Mouse (Mus musculus) midbrain, embryonic 14.5 days (tissue): Measurements from ENCODE around the gene Bhlhe23. TPM values are rescaled to one million over a fixed set of nuclear protein-coding genes. Genes with fewer than 3 reads are reported as not detected.

Experiments used
- ATAC-seq: fragments of 200-750 bp; cut with Nextera tagmentation; 2 replicates; pipeline ENCODE4 v1.8.0; 2017; ENCODE audit warnings: moderate number of reproducible peaks, moderate library complexity; ENCODE audit not compliant: low FRiP score, low TSS enrichment
- DNase-seq: peaks from one replicate; pipeline ENCODE4 v3.0.0-alpha.2; 2015
- H3K27ac ChIP-seq: fragments of 300-500 bp; sonication (generic); replicated peaks from 2 replicates; pipeline ENCODE4 v1.5.1; 2014; ENCODE audit warnings: mild to moderate bottlenecking, low read depth, low read length, moderate library complexity
- H3K27me3 ChIP-seq: fragments of 300-500 bp; sonication (generic); 2 replicates; pipeline ENCODE4 v1.6.1; 2014; ENCODE audit warnings: low read length, control low read depth, mixed read lengths; ENCODE audit not compliant: control insufficient read depth, insufficient read depth
- H3K36me3 ChIP-seq: fragments of 300-500 bp; sonication (generic); 2 replicates; pipeline ENCODE4 v1.6.1; 2014; ENCODE audit warnings: low read length, control low read depth; ENCODE audit not compliant: control insufficient read depth, insufficient read depth
- H3K4me1 ChIP-seq: fragments of 300-500 bp; sonication (generic); 2 replicates; pipeline ENCODE4 v1.6.1; 2014; ENCODE audit warnings: mild to moderate bottlenecking, antibody characterized with exemption, low read length, control low read depth; ENCODE audit not compliant: control insufficient read depth, insufficient read depth
- H3K4me2 ChIP-seq: fragments of 300-500 bp; sonication (generic); 2 replicates; pipeline ENCODE4 v1.6.1; 2014; ENCODE audit warnings: mild to moderate bottlenecking, low read length, moderate library complexity
- H3K4me3 ChIP-seq: fragments of 300-500 bp; sonication (generic); replicated peaks from 2 replicates; pipeline ENCODE4 v1.5.1; 2014; ENCODE audit warnings: low read depth, low read length
- H3K9ac ChIP-seq: fragments of 300-500 bp; sonication (generic); replicated peaks from 2 replicates; pipeline ENCODE4 v1.6.1; 2014; ENCODE audit warnings: mild to moderate bottlenecking, low read length, moderate library complexity
- H3K9me3 ChIP-seq: fragments of 300-500 bp; sonication (generic); 2 replicates; pipeline ENCODE4 v1.6.1; 2016; ENCODE audit warnings: low read length, control low read depth, mixed read lengths; ENCODE audit not compliant: control insufficient read depth
- WGBS: fragments of 180-500 bp; shearing (Covaris S2); extraction: QIAGEN DNeasy Blood & Tissue Kit; methylation state at CpG from one replicate; pipeline ENCODE4 v1.1.7; 2014; 5-methylcytosine and 5-hydroxymethylcytosine counted together
- polyA plus RNA-seq: library from polyadenylated mRNA; unstranded; fragments of >200 nt; fragmentation: Nextera tagmentation; extraction: Ambion mirVana; gene quantifications from 2 replicates; pipeline ENCODE4 v1.2.1, GENCODE M21; 2014

The Bhlhe23 gene
- polyA plus RNA-seq, 1 experiment from 2014 or later: 20.1 TPM

- Histone ChIP-seq H3K4me1 (0 out of 2 replicates have a peak, but pooled peaks cover 6% of the 10 kb centered on the region), H3K9ac (no peak overlapping the region), H3K36me3 (no peaks in the 10 kb centered on the region), H3K27ac (no peak overlapping the region), H3K27me3 (no peaks in the 10 kb centered on the region), H3K9me3 (no peaks in the 10 kb centered on the region), H3K4me2 (no peak overlapping the region), H3K4me3 (no peak overlapping the region)
- DNase-seq: no peak
- WGBS: 84% methylated on average over 6 of the region's 6 CpGs
- no peak for ATAC-seq
Observed at GRCm38 (mm10) chr2:180742820-180743219, 33.9 kb downstream of the Bhlhe23 start.

DNA sequence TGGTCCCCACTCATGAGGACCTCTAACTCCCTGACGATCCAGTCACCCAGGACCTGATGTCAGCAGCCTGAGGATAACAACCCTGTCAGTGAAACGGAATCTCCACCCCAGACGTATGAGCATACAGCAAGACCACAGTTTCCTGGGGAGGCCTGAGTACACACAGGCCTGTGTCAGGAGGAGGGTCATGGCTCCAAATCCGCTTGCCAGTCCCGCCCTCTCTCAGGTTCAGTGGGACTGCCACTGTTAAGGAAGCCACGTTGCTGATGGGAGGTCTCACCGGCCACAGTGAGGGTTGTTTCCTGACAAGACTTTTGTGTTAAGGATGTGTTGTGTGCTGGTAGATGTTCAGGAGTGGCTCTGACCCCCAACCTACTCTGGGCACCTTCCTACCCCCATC lies 35.3 kb downstream of the Bhlhe23 start:
- Histone ChIP-seq H3K27ac (no peak overlapping the region), H3K9ac (no peak overlapping the region), H3K4me3 (no peak overlapping the region), H3K9me3 (no peaks in the 10 kb centered on the region), H3K4me2 (no peak overlapping the region), H3K36me3 (no peaks in the 10 kb centered on the region), H3K27me3 (no peaks in the 10 kb centered on the region), H3K4me1 (0 out of 2 replicates have a peak, but pooled peaks cover 4% of the 10 kb centered on the region)
- WGBS: 81% methylated on average over 7 of the region's 7 CpGs
- DNase-seq: no peak
- no peak for ATAC-seq

GRCm38 (mm10) chr2:180740349-180740748 lies 36.4 kb downstream of the Bhlhe23 start:
- Histone ChIP-seq H3K9me3 (no peaks in the 10 kb centered on the region), H3K27me3 (no peaks in the 10 kb centered on the region), H3K9ac (no peak overlapping the region), H3K36me3 (no peaks in the 10 kb centered on the region), H3K4me2 (no peak overlapping the region), H3K4me3 (no peak overlapping the region), H3K4me1 (no peaks in the 10 kb centered on the region), H3K27ac (no peak overlapping the region)
- DNase-seq (no peak), ATAC-seq (no peak)
- 18% methylated on average over 3 of the region's 3 CpGs for WGBS

DNA sequence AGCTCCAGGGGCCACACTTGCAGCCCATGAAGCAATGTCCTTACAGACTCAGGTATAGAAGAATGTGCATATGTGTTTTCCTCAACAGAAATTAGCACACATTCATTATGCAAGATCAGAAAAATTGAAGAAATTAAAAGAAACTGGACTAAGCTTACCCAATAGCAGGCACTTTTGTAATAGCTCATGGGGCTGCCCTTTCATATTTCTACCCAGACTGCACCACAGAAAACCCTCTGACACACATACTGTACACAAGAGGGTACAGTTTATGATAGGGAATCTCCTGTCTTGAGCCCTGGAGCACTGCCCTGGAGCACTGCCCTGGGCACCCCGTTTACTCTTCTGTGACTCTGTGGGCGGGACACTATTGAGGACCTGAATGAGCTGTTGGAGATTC lies 38.7 kb downstream of the Bhlhe23 start:
- Histone ChIP-seq H3K9ac (no peak overlapping the region), H3K4me3 (no peak overlapping the region), H3K9me3 (no peaks in the 10 kb centered on the region), H3K27ac (no peak overlapping the region), H3K36me3 (no peaks in the 10 kb centered on the region), H3K4me2 (no peak overlapping the region), H3K4me1 (no peaks in the 10 kb centered on the region), H3K27me3 (no peaks in the 10 kb centered on the region)
- WGBS: 79% methylated on average over 2 of the region's 2 CpGs
- DNase-seq (no peak), ATAC-seq (no peak)

- no peak for DNase-seq
- Histone ChIP-seq H3K4me1 (no peaks in the 10 kb centered on the region), H3K4me3 (no peak overlapping the region), H3K36me3 (no peaks in the 10 kb centered on the region), H3K4me2 (no peak overlapping the region), H3K27ac (no peak overlapping the region), H3K9ac (no peak overlapping the region), H3K9me3 (no peaks in the 10 kb centered on the region), H3K27me3 (no peaks in the 10 kb centered on the region)
- WGBS: 81% methylated on average over 7 of the region's 7 CpGs
- ATAC-seq: no peak
Observed at GRCm38 (mm10) chr2:180735232-180735631, 41.5 kb downstream of the Bhlhe23 start.

DNA sequence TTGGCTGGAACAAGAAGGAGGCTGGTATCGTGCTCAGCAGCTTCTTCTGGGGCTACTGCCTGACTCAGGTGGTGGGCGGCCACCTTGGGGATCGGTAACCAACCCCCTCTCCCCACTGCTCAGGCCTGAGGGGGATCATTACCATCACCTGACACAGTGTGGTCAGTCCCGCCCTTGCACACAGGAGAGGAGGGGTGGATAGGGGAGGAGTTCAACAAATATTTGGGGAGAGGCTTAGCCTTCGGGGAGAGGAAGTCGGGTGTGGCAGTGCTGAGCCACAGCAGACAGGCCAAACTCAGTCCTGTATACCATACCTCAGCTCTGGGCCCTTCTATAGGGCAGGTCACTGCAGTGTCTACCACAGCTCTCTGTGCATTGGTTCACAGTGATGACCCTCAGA lies 44.7 kb downstream of the Bhlhe23 start:
- H3K4me1 ChIP-seq: no peaks in the 10 kb centered on the region
- no peaks in the 10 kb centered on the region for H3K9me3 ChIP-seq
- DNase-seq: no peak
- 67% methylated on average over 6 of the region's 6 CpGs for WGBS
- H3K4me3 ChIP-seq: no peak overlapping the region
- H3K36me3 ChIP-seq: no peaks in the 10 kb centered on the region
- no peak overlapping the region for H3K9ac ChIP-seq
- no peak overlapping the region for H3K27ac ChIP-seq
- no peaks in the 10 kb centered on the region for H3K27me3 ChIP-seq
- ATAC-seq: no peak
- H3K4me2 ChIP-seq: no peak overlapping the region

GRCm38 (mm10) chr2:180731036-180731435 lies 45.7 kb downstream of the Bhlhe23 start:
- no peak for DNase-seq
- Histone ChIP-seq H3K9me3 (no peaks in the 10 kb centered on the region), H3K36me3 (no peaks in the 10 kb centered on the region), H3K4me3 (no peak overlapping the region), H3K27ac (no peak overlapping the region), H3K4me1 (no peaks in the 10 kb centered on the region), H3K4me2 (no peak overlapping the region), H3K9ac (no peak overlapping the region), H3K27me3 (no peaks in the 10 kb centered on the region)
- WGBS: 77% methylated on average over 3 of the region's 3 CpGs
- ATAC-seq: no peak

- 65% methylated on average over 4 of the region's 4 CpGs for WGBS
- peaks cover 18% of the 10 kb centered on the region for H3K36me3 ChIP-seq
- no peaks in the 10 kb centered on the region for H3K4me1 ChIP-seq
- no peak overlapping the region for H3K9ac ChIP-seq
- no peak overlapping the region for H3K4me3 ChIP-seq
- no peaks in the 10 kb centered on the region for H3K9me3 ChIP-seq
- no peaks in the 10 kb centered on the region for H3K27me3 ChIP-seq
- H3K4me2 ChIP-seq: no peak overlapping the region
- DNase-seq (no peak), ATAC-seq (no peak)
- no peak overlapping the region for H3K27ac ChIP-seq
Observed at GRCm38 (mm10) chr2:180727613-180728021, 49.1 kb downstream of the Bhlhe23 start.

DNA sequence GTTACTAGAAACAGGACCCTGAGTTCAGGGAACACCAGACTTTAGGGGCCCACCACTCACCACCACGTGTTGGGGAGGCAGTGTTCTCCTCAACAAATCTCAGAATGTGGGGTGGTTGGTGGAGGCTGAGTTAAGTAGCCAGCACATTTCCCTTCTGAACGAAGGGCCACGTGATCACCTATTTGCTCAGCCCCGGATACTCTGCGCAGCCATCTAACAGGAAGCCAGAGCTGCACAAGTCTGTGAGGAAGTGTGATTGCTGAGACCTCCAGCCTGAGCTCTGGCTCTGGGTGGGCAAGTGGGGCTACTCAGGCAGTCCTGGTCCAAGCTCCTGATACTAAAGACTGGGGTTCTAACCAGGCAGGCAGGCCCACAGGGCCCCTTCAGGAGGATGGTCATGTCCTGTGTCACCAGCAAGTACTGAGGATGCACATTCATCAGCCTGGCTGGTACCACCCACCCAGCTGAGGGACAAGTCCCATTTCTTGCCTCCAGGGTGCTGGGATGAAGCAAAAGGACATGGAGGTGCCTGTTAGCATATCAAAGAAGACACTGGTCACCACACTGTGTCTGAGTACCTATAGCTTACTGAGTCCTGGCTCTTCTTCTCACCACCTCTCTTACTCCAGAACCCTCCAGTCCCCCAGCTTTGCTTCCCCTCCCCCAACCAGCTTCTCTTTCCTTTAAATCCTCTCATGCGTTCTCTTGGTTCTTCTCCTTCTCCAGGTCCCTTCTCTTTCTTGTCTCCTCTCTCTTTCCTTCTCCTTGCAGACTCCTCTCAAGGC lies 49.9 kb downstream of the Bhlhe23 start:
- Histone ChIP-seq H3K4me3 (no peak overlapping the region), H3K9me3 (no peaks in the 10 kb centered on the region), H3K36me3 (peaks cover 26% of the 10 kb centered on the region), H3K4me2 (no peak overlapping the region), H3K9ac (no peak overlapping the region), H3K27me3 (no peaks in the 10 kb centered on the region), H3K4me1 (no peaks in the 10 kb centered on the region), H3K27ac (no peak overlapping the region)
- DNase-seq (no peak), ATAC-seq (no peak)
- 78% methylated on average over 6 of the region's 6 CpGs for WGBS
